Mouse (Mus musculus) mouse trophoblast stem cell (cell line): ENCODE results near the gene Fam131b.

Source experiments
- in situ Hi-C, 2 experiments: fragments of 300-500 bp; cut with MseI, MboI; formaldehyde crosslinking; loops; 2 replicates in 1 of 2; 3 replicates in 1 of 2; pipeline ENCODE4 v1.15.1; 2025

Gene Fam131b

DNA sequence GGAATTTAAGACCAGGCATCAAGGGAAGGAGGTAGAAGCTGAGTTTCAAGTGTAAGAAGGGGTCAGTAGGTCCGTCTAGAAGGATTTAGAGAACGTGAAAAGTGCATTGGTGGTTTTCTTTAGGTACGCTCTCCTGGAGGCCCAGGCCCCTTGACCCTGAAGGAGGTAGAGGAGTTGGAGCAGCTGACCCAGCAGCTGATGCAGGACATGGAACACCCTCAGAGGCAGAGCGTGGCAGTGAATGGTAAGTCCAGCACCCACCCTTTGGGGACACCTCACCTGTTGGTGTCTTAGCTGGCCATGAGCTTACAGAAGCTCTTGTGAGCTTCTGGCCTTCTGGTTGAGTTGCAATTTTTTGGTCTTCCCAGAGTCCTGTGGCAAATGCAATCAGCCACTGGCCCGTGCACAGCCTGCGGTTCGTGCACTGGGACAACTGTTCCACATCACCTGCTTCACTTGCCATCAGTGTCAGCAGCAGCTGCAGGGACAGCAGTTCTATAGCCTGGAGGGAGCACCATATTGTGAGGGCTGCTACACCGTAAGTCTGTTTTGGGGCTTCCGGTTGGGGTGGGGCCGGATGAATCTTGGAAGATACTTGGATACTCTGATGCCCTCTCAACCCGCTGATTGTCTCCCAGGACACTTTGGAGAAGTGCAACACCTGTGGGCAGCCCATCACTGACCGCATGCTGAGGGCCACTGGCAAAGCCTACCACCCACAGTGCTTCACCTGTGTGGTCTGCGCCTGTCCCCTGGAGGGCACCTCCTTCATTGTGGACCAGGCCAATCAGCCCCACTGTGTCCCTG is 31.6 kb upstream of the Fam131b start:
- in situ Hi-C loops = no loop called here

DNA sequence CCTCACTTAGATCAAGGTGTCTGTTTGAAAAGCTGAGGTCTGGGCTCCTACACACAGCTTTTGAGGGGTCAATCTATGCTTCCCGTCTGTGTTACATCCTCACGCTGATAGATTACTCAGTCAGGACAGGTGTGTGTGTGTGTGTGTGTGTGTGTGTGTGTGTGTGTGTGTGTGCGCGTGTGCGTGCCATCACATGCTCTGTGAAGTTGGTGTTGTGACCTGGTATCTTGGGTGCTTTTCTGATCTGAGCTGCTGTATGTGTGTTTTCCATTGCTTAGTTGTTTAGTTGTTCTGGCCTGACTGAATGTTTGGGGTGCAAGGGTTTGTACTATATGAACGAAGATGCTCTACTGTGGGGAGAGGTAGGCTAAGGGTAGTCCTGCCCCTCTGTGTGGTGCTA is 30.9 kb upstream of the Fam131b start:
- in situ Hi-C loops = no loop called here

DNA sequence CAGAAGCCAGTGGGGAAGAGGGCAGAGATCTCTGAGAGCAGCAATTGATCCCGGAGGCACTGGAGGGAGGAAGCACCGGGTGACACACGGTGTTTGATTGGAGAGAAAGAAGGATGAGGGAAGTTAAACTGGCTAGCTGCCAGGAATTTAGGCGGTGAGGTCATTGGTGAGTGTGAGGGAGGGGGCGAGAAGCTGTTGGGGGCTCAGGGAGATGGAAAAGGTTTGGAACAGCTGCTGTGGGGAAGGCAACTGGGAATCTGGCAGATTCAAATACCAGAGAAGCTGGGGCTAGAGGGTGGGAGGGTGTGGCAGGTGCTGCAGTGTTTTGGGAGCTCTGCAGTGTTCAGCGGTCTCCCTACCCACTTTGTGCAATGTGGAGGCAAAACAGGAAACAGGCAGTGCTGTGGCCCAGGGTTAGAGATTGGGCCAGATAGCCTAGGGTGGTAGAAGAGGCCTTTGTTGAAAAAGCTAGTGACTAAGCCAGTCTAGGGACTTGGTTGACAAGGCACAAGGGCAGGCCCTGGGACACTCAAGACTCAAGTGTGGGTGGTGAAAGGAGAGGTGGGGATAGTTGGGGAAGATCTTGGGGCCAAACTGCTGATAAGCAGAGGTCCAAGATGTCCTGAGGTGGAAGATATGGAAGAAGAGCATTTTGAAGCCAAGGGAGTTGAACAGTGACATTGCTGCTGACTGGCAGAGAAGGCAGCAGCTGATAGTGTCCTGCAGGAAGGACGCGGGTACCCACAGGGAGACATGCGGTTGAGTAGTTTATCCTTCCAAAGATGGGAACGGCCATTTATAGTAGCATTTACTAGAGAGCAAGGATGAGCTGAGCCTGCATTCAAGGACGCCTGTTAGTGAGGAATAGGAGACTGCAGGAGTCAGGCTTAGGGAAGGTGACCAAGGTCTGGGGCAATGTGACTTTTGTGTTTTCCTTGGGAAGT is 29.9 kb upstream of the Fam131b start:
- in situ Hi-C loops = no loop called here

DNA sequence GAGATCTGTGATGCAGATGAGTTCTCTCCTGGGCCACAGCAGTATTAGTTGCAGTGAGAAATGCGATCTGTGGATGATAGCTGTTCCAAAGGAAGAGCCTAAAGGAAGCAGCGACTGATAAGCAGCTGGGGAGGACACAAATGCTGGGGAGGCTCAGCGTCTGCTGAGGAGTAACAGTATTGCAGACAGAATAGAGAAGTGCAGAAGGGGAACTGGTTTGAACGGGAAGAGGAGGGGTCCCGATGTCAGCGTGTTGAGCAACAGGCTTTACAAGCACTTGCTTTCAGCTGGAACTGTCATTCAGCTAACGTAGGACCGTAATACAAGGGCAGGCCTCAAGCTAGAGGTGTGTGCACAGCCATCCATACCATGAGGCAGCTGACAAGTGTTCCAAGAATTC is 28.7 kb upstream of the Fam131b start:
- in situ Hi-C loops = no loop called here

DNA sequence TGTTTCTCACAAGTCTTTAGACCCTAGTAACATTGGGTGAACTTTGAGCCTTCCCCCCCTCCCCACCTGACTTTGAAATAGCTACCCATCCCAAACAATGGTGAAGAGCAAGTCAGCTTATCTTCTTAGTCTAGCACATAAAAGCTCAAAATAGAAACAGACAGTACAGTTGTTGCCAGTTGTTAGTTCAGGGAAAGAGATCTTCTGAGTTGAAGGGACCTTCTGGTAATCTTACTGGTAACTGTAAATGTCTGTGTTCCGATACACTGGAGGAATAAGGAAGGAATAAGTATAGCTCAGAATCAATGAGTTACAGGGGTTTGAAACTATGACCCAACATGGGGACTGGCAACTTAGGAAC is 28.0 kb upstream of the Fam131b start:
- in situ Hi-C loops = no loop called here

DNA sequence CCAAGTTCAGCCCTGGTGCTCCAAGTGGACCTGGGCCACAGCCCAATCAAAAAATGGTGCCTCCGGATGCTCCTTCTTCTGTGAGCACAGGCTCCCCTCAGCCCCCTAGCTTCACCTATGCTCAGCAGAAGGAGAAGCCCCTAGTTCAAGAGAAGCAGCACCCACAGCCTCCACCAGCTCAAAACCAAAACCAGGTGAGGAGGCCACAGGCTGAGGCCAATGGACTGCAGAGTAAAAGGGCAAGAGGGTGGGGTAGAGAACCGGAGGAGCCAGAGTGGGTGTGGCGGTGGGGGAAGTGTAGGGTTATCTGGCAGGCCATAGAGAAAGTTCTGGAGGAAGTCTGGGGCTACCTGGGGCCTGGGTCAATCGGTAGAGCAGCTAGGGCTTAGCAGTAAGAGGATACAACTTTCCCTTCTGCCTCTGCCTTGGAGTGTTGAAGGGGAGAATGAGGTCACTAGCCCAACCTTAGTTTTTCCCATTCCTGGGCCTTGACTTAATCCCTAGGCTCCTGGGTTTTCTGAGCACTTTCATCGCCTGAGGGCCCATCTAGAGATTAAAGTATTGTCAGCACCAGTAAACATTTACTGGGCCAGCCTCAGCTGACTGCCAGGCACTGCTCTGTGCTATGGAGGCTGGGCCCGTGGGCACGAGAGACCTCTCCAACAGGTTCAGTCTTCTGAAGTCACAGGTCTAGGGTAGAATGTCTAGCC is 27.5 kb upstream of the Fam131b start:
- in situ Hi-C loops = no loop called here

DNA sequence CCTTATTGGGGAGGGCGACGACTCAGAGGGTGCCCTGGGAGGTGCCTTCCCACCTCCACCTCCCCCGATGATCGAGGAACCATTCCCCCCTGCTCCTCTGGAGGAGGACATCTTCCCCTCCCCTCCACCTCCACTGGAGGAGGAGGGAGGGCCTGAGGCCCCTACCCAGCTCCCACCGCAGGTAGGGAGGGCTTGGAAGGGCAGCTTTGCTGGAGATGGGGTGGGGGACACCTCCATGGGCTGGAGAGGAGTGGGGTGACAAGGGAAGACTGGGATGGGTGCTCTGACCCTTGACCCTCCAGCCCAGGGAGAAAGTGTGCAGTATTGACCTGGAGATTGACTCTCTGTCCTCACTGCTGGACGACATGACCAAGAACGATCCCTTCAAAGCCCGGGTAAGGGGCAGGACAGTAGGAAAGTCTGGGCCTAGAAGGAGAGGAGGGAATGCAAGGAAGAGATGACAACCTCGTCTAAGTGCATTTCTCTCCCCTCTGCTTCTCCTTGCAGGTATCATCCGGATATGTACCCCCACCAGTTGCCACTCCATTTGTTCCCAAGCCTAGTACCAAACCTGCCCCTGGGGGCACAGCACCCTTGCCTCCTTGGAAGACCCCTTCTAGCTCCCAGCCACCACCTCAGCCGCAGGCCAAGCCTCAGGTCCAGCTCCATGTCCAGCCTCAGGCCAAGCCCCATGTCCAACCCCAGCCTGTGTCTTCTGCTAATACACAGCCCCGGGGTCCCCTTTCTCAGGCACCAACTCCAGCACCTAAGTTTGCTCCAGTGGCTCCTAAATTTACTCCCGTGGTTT is 26.7 kb upstream of the Fam131b start:
- in situ Hi-C loops = no loop called here

DNA sequence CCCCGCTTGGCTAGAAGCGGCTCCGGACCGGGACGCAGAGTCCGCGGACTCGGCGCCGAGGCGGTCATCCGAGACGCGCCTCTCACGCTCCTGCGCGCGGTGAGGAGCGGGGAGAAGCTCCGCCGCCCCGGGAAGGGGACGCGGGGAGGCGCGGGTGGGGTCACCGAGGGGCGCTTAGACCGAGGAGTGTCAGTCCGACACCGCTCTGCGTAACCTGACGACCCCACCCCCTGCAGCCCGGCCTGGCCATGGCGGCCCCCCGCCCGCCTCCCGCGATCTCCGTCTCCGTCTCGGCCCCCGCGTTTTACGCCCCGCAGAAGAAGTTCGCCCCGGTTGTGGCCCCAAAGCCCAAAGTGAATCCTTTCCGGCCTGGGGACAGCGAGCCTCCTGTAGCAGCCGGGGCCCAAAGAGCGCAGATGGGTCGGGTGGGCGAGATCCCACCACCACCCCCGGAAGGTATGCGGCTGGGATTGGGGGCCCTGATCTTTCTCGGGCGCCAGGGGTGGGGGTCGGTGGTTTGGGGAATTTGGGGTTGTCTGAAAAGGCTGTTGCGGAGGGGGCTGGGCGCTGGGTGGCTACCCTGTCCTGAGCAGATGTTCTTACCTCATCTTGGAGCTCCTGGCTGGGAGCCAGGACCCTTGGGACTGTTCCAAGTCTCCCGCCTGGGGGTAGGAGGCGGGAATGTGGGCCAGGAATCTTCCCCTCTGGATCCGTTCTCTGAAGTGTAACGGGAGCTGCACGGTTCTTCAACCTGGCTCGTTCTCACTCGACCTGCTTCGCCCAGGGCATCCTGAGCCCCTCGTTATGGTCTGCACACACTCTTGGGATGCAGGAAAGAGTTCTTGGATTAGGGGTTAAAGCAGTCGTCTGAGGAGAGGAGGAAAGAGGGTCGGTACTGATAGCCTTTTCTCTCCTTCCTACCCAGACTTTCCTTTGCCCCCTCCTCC is 25.9 kb upstream of the Fam131b start:
- in situ Hi-C loops = no loop called here

DNA sequence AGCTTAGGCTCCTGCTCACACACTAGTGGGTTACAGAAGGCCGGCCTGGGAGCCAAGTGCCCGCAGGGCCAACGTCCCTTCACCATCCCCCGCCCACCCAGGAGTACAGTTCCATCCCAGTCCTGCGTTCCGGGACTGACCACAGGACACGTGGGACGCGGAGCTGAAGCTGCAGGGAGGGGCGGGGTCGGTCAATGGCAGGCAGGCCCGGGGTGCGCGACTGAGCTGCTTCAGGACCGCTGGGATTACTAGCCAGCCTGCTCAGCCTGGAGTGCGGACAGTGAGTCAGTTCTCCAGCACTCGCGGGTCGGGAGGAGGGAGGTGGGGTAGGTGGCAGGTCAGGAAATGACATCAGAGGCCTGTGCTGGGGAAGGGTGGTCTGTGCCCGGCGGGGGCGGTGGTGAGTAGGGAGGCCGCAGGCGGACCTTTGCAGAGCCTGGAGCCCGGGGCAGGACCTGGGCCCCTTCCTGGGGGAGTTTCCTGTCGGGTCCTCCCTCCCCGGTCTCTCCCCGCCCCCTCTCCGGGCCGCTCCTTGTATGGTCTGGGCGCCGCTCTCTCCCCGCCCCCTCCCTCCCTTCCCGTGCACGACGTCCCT is 25.1 kb upstream of the Fam131b start, which contains the start of gene Zyx:
TSS of gene Zyx (plus strand) at position 205 of the 595 bp plus-strand sequence.
- in situ Hi-C loops = no loop called here

DNA sequence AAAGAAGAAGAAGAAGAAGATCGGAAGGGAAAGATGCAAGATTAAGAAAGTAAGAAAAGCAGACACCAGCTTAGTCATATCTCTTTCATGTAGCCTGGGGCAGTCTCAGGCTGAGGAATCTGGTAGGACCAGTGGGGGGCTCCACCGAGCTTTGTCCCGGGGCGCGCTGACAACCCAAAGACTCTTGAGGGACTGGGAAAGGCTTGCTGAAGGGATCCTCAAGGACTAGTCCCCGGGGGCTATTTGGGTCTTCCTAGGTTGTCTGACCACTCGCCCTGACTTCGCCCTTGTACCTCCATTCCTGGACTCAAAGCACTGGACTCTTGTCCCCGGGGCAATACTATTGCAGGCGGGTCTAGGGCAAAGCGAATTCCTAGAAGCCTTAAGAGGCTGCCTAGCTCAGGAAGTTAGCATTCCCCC is 24.6 kb upstream of the Fam131b start:
- in situ Hi-C loops = no loop called here

DNA sequence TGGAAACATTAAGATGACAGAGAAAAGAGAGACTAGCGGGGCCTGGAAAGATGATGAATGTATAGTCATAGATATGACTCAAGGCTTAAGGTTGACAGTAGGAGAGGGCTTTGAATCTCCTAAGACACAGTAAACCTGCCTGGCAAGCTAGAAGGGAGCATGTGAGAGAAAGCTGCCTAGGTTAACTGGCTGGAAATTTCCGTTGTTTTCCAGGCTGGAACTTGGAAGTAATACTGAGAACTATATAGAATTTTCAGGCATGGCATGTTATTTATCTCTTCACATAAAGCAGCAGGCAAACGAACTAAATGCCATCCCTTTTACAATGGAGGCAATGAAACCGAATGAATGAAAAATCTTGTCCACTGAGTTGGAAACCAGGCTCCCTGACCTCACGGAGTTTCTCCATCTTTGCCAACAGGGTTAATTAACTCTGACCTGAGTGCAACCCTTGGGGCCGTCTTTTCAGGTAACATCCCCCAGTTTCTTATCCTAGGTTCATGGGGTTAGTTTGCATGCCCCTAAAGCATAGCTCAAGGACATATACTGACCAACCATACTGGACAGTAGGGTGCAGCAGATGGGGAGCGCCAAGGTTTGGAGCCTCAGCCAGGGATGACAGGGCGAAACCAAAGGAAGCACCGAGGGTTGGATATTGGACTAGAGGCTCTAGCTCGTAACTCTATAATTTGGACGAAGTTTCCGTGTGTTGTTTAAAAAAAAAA is 24.0 kb upstream of the Fam131b start:
- in situ Hi-C loops = no loop called here

DNA sequence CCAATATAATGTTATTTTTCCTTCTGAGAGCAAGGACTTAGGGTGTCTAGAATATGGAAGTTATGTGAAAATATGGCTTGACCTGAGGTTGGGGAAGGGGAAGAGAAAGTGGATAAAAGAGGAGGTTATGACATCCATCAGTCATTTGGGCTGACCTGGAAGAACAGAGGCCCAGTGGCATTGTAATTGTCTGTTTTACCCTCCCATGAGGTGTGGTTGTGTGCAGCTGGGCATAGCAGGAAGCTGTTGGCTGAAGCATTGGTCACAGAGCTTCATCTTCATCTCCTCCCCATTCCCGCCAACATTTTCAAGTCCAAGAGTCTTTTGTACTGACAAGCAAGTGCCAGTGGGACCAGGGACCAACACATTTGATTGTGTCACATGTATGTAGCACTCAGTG is 19.8 kb upstream of the Fam131b start:
- in situ Hi-C loops = no loop called here

DNA sequence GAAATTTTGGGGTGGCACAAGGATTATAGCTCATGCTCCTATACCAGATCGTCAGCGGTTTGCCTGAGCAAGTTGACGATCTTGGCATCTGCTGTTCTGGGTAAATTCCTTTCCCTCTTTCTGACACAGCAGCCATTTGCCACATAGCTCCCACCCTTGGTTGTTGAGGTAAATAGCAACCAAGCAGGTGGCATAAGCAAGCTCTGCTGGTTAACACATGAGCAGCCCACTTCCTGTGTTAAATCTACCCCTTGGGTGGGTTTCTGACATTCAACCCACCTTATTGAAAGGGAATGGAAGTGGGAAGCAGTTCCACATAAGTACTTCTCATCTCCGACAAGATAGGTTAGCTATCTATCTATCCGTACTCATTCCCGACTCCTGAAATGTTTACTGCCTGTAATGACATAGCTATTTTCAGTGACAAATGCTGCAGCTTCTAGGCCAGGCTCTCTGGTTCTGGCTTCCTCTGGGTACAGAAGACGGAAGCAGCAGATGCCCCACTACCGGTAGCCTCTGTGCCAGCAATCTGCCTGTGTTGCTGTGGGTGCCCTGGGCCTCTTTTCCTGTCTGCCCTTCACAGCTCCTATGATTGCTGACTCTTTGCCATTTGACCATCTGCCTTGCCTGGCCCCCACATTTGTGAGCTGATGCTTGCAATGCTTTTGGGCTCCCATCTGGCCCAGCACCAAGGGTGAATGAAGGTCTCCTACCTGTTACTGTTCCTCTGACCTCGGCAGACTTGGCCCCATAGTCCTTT is 19.1 kb upstream of the Fam131b start:
- in situ Hi-C loops = no loop called here

DNA sequence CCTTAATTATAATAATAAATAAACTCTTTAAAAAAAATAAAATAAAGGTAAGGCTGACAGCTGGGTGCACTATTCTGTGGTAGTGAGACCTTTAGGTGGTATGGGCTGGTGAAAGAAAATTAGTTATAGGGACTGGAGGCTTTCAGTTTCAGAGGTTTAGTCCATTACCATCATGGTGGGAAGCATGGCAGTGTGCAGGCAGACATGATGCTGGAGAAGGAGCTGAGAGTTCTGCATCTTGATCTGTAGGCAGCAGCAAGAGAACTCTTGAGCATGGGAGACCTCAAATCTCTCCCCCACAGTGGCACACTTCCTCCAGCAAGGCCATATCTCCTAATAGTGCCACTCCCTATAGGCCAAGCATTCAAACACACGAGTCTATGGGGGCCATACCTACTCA is 17.7 kb upstream of the Fam131b start:
- in situ Hi-C loops = no loop called here

DNA sequence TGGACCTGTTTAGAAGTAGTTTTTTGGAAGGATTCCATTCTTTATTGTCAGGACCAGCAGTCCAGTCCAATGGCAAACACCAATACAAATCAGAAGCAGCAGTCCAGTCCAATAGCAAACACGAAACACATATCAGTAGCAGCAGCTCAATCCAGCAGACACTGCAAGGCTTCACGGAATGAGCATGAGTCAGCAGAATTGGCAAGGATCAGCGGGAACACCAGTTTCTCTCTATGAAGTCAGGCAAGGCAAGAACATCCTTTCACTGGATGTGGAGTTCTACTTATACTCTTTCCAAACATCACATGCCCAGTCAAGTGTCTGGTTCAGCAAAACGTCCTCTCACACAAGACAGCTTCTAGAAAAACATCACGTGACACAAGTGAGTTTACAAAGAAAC is 15.5 kb upstream of the Fam131b start:
- in situ Hi-C loops = no loop called here

DNA sequence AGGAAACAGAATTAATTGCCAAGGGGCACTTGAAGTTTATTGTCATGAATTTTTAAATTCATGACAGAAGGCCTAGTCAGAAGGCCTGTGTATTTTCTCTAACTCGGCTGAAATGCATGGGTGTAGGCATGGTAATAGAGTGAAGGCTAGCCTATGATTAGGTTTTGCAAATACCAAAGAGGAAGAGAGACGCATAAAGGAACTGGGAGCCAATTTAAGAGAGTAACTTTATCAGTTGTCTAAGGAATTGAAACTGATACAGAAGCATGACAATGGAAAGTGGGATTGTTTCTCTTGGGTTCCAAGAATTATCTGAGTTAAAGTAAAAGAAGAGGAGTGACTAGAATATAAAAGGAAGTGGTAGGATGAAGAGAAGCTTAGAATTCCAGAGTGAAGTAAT is 14.7 kb upstream of the Fam131b start:
- in situ Hi-C loops = no loop called here

DNA sequence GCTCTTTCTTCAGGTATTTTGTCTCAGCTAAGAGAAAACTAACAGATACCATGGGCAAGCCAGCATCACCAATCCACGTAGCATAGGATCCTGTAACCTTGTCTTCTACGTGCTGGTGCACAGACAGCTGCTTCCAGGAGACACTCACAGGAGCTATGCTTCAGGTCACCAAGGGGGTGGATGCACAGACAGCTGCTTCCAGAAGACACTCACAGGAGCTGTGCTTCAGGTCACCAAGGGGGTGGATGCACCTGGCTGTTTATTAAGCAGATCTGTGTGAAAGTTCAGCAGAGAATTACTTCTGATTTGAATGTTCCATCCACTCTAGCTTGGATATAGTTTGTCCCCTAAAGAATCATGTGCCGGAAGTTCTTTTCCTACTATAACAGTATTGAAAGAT is 6.5 kb upstream of the Fam131b start:
- in situ Hi-C loops = no loop called here

DNA sequence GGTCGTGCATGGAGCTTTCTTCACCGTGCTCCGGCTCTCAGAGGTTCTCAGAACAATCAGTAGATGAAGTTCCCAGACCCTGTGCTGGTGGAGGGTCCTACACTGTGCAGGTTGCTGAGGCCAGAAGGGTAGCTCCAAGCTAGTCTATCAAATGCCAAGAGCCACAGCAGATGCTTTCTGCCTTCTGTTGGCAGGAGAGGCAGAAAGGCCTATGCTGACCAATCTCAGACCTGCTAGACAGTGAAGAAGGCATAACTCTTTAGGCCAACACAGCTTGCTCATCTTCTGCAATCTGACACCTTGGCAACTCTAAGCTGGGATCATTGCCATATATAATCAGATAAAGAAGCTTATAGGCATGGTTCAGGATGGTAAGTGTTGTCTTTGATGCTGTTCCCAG is 5.8 kb upstream of the Fam131b start:
- in situ Hi-C loops = no loop called here
